Mouse (Mus musculus) cerebellum, postnatal 4 days (tissue): ENCODE results near the gene Bsn.

Experiments used
- DNase-seq, 2 experiments: peaks; one replicate each; pipeline ENCODE4 v3.0.0; 2022; ENCODE audit warnings: low spot score in 2 of 2, mixed read lengths in 1 of 2

Gene Bsn

DNA sequence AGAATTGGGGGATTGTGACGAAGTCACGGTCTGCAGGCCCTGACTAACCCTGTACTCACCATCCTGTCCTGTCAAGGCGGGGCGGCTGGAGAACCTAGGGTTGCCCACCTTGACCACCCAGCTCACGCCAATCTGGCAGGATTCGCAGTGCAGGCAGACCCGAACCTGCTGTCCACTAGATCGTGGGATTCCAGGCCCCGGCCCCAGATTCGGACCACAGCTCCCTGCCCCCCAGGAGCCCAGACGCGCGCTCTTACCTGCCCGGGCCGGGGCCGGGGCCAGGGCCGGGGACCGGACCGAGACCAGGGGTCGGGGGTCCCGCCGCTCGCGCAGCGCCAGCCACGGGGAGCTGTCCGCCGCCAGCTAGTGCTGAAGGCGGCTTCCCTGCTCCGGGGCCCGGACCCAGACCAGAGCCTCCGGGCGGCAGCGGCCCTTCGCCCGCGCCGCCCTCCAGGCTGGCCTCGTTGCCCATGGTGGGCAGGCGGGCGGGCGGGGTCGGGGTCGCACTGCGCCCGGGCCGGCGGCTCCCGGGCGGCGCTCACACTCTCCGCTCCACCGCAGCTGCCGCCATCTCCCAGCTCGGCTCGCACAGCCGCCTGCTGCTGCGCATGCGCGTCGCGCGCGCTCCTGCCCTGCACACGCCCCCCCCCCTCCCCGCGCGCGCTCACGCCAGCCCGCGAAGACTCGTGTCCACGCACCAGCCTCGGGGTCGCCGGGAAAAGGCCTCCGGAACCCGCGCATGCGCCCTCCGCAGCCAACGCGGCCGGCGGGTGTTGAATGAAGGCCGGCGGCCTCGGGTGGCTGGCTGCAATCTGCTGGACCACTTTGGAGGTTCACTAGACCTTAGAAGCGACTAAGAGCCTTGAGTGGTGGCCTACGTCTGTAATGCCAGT is at the start of gene Bsn:
TSS of gene Bsn (minus strand) at position 598 of the 893 bp plus-strand sequence.
- peak; percentile 83 to 94 for DNase-seq

DNA sequence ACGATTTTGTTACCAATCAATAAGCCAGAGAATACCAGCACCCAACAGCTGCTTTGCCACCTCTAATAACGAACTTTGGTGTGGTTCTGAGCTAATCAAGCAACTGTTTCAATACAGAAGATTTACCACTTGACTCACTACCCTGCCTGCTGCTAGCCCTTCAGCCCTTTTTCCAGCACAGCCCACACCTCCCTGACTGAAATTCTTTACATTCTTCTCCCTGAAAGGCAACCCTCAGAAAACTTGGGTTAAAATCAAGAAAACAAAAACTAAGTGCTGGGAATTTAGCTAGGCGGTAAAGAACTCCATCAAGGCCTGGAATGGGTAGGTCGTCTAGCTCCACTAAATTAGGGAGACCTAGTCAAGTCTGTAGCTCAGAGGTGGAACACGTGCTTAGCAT is 49.8 kb upstream of the Bsn start:
- no peak for DNase-seq

DNA sequence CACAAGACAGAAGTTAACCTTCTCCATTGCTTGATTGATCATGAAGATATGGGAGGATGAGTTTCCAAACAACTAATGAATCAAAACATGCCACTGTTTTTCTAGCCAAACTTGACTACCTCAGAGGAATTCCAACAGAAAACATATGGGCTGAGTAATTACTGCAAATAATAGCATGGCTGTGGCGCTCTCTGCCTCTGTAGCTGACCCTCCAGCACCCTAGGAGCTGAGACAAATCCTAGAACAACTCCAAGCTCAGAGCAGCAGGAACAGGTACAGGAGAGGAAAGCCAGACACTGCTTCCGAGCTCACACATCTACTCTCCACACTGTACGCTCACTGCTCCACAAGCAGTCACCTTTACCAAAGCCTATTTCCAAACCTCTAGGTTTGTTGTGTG is 48.6 kb upstream of the Bsn start:
- no peak for DNase-seq

DNA sequence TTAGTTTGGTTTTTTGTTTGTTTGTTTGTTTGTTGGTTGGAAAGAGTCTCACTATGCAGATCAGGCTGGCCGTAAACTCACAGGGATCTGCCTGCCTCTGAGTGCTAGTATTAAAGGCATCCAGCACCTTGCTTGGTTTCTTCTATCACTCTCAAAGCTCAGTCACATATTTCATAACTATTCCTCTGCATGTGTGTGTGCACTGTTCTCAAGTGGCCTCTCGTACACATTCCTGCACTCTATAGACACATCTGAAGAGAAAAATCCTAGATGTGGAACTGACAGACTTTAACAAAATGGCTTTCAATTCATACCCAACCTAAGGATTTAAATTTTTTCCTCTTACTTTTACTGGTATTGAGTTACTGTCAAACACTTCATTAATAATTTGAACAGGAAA is 48.2 kb upstream of the Bsn start:
- DNase-seq: no peak

- DNase-seq: no peak
Observed at GRCm38 (mm10) chr9:108234682-108235081, 44.5 kb upstream of the Bsn start.

DNA sequence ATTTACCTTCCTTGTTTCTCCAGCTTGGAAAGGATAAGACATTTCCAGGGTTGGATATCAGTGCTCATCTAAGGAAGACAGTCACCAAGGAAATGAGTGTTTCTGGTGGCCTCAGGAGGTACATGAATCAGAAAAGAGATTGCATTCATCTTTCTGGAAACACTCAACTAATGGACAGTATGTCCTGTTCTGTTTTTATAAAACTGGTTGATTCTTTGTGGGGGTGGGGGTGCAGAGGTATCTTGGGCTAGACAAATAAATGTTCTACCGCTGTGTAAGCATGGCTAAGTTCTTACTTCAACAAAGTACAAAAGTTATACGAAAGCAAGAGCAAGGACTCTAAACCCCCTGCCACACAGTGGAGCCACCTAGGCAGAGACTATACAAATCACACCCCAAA is 42.7 kb upstream of the Bsn start:
- DNase-seq: no peak

GRCm38 (mm10) chr9:108227911-108228649 is 37.9 kb upstream of the Bsn start:
- no peak for DNase-seq

- DNase-seq: no peak
Observed at GRCm38 (mm10) chr9:108225166-108225565, 35.0 kb upstream of the Bsn start.

DNA sequence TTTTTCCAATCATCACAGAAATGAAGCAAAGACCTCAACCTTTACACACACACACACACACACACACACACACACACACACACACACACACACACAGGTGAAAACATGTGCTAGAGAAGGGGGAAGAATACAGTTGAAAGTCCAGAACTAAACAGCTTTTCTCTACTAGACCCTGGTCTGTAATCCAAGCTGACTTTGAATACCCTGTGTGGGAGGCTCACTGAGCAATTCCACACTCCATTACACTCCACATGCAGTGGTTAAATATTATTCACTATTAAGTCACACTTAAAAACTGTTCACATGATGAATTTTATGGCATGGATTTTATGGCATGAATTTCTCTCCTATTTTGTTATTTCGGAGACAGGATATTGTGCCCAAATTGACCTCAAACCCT is 33.4 kb upstream of the Bsn start:
- DNase-seq: no peak

GRCm38 (mm10) chr9:108221566-108221965 is 31.4 kb upstream of the Bsn start:
- no peak for DNase-seq

- DNase-seq: no peak
Observed at GRCm38 (mm10) chr9:108220380-108220774, 30.2 kb upstream of the Bsn start.

DNA sequence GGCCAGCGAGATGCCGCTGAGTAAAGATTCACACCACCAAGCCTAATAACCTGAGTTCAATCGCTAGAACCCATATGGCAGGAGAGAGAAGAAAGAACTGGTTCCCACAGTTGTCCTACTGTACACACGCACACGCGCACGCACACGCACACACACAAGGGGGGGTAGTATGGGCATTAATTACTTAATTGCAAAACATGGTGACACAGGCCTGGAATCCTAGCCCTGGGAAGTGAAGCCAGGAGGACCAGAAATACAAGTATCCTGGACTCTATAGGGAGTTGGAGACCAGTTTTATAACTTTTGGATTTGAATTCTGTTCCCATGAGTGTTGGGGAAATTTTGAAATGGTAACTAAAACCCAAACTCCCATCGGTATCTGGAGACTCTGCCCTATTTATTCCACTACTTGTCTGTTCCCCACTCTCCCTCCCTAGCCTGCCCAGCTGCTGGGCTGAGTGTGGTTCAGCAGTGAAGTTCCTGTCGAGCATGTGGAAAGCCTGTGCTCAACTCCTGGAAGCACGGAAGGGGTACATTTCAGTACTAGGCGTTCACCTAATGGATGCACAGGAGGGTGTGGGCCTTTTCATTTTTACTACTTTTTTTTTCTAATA is 29.7 kb upstream of the Bsn start:
- DNase-seq: no peak

GRCm38 (mm10) chr9:108217936-108218543 is 27.9 kb upstream of the Bsn start:
- no peak for DNase-seq

DNA sequence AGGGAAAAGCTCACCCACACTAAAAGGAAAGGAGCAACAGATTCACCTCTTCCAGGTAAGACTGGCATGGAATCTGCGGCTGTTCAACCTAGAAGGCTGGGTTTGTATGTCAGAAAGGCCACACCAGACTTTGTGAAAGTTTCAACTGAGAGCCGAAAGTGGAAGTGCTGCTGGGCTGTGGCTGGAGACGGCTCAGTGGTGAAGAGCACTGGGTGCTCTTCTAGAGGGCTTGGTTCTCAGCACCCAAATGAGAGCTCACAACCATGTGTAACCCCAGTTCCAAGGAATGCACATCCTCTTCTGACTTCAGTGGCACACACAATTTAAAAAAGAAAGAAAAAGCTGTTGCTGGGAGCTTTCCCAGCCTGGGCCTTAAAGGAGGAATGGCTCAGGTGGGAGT is 27.2 kb upstream of the Bsn start:
- DNase-seq: no peak

GRCm38 (mm10) chr9:108213105-108213504 is 22.9 kb upstream of the Bsn start:
- DNase-seq: no peak

GRCm38 (mm10) chr9:108212426-108212825 is 22.2 kb upstream of the Bsn start:
- DNase-seq: no peak

GRCm38 (mm10) chr9:108205571-108205901 is 15.4 kb upstream of the Bsn start:
- no peak for DNase-seq

DNA sequence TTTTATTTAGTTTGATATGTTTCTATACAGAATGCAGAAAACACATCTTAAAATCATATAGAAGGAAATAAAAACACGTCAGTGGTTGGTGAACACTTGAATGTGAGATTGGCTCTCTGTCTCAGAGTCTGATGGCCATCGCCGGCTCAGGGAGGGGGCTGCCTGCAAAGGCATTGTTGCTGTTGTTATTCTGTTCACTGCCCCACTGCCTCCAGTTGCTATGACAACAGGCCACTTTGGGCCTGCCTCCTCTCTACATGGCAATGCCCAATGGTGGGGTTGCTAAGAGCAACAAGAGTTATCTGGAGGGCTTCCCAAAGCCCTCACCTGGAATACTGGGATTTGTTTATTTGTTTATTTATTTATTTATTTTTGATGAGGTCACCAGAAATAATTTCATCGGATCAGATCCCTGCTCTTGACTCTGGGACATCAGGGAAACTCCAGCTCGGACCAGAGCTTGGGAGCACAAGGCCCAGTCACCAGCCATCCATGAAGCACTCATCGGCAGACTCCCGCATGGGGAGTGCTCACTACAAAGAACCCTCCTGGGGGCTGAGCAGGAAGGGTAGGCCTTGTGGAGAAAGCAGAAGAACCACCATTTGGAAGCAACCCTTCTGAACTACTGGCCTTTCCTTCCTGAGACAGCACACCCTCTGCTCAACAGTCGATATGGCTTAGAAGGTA is 14.8 kb upstream of the Bsn start:
- DNase-seq: no peak

DNA sequence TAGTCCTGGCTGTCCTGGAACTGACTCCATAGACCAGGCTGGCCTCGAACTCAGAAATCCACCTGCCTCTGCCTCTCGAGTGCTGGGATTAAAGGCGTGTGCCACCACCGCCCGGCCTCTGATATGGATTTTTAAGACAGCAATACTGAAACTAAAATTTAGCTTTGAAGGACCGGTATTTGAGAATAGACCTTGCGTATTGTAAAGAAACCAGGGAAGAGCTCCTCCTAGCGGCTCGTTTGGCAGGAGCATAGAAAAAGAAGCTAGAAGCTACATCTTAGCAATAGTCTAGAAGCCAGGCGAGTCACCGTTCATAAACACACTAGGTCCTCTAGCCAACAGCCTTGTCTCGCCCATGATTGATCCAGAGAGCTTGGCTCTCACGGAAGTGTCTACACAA is 12.8 kb upstream of the Bsn start:
- peak in 1 of 2 experiments; percentile 65 for DNase-seq

GRCm38 (mm10) chr9:108202169-108202568 is 12.0 kb upstream of the Bsn start:
- no peak for DNase-seq

- peak; percentile 70 to 82 for DNase-seq
Observed at GRCm38 (mm10) chr9:108201160-108201559, 11.0 kb upstream of the Bsn start.

DNA sequence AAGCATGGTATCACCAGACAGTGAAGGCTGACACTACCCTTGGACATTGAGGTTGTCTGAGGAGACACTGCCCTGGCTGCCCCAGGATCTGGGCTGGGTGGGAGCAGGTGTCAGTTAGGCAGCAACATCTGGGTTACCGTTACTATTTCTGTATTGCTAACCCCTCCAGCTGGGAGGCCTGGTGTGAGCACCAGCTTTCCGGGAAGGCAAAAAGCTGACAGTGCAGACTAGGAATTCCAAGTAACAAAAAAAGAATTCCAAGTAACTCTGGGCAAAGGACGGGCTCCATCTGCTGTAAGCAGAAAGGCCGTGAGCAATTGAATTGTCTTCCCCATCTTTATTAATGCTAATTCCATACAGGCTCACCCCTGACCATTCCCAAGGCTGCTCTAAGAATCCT is 8.4 kb upstream of the Bsn start:
- DNase-seq: no peak
